Mouse (Mus musculus) stomach, postnatal 0 days (tissue): ENCODE measurements around the gene Nnat. TPM values are rescaled to one million over a fixed set of nuclear protein-coding genes. Genes with fewer than 3 reads are reported as not detected.
A peak's percentile ranks its signal among the peaks of the same experiment; 100 is the strongest.
"Not testable (repeated sequence)": the region's sequence is repeated elsewhere in the genome, so short reads cannot be mapped to it uniquely, and the experiment has no call there.

Source experiments
- ATAC-seq: fragments of 200-750 bp; cut with Nextera tagmentation; 2 replicates; pipeline ENCODE4 v1.8.0; 2017; ENCODE audit not compliant: low FRiP score, low TSS enrichment
- DNase-seq: peaks from one replicate; pipeline ENCODE4 v3.0.0-alpha.2; 2016; ENCODE audit warnings: low spot score
- H3K27ac ChIP-seq: fragments of 300-500 bp; sonication (generic); replicated peaks from 2 replicates; pipeline ENCODE4 v1.5.1; 2014; ENCODE audit warnings: mild to moderate bottlenecking, control low read depth
- H3K27me3 ChIP-seq: fragments of 300-500 bp; sonication (generic); 2 replicates; pipeline ENCODE4 v1.6.1; 2014; ENCODE audit warnings: low read length; ENCODE audit not compliant: control insufficient read depth, insufficient read depth
- H3K36me3 ChIP-seq: fragments of 300-500 bp; sonication (generic); 2 replicates; pipeline ENCODE4 v1.6.1; 2014; ENCODE audit warnings: low read length, mixed read lengths; ENCODE audit not compliant: control insufficient read depth, insufficient read depth
- H3K4me1 ChIP-seq: fragments of 300-500 bp; sonication (generic); replicated peaks from 2 replicates; pipeline ENCODE4 v1.6.1; 2014; ENCODE audit warnings: antibody characterized with exemption; ENCODE audit not compliant: control insufficient read depth, insufficient read depth
- H3K4me2 ChIP-seq: fragments of 300-500 bp; sonication (generic); replicated peaks from 2 replicates; pipeline ENCODE4 v1.6.1; 2014; ENCODE audit warnings: low read depth, mild to moderate bottlenecking, control low read depth, moderate library complexity
- H3K4me3 ChIP-seq: fragments of 300-500 bp; sonication (generic); 2 replicates; pipeline ENCODE4 v1.5.1; 2014; ENCODE audit warnings: low read depth, low read length, control low read depth
- H3K9ac ChIP-seq: fragments of 300-500 bp; sonication (generic); 2 replicates; pipeline ENCODE4 v1.6.1; 2014; ENCODE audit warnings: mild to moderate bottlenecking, low read length, control low read depth, mixed read lengths
- H3K9me3 ChIP-seq: fragments of 300-500 bp; sonication (generic); 2 replicates; pipeline ENCODE4 v1.6.1; 2016; ENCODE audit warnings: low read length; ENCODE audit not compliant: control insufficient read depth
- CTCF ChIP-seq: IDR thresholded peaks from 2 replicates; pipeline ENCODE4 v1.5.1; 2016; ENCODE audit warnings: antibody characterized with exemption, low read depth, mild to moderate bottlenecking, moderate library complexity
- EP300 ChIP-seq: optimal IDR thresholded peaks from 2 replicates; pipeline ENCODE3; 2016; ENCODE audit warnings: antibody characterized with exemption
- WGBS: fragments of 180-500 bp; shearing (Covaris S2); extraction: QIAGEN DNeasy Blood & Tissue Kit; methylation state at CpG from one replicate; pipeline ENCODE4 v1.1.7; 2014; 5-methylcytosine and 5-hydroxymethylcytosine counted together
- polyA plus RNA-seq: library from polyadenylated mRNA; unstranded; fragments of >200 nt; fragmentation: Nextera tagmentation; extraction: Ambion mirVana; gene quantifications from 2 replicates; pipeline ENCODE4 v1.2.1, GENCODE M21; 2015

The Nnat gene
- polyA plus RNA-seq, 1 experiment from 2014 or later, result 150 TPM

- H3K27ac ChIP-seq, result no peak overlapping the region
- H3K4me1 ChIP-seq, result no peaks in the 10 kb centered on the region; the same call in none of the 2 replicates
- no peaks in the 10 kb centered on the region for H3K9me3 ChIP-seq
- no peaks in the 10 kb centered on the region for H3K36me3 ChIP-seq
- WGBS, result 38% methylated on average over 2 of the region's 2 CpGs
- no peak overlapping the region for H3K9ac ChIP-seq
- no peak overlapping the region for H3K4me2 ChIP-seq
- DNase-seq, result no peak
- no peaks in the 10 kb centered on the region for H3K27me3 ChIP-seq
- H3K4me3 ChIP-seq, result no peak overlapping the region
- ATAC-seq, result no peak
- TF ChIP-seq EP300, result no peak
- TF ChIP-seq CTCF, result no peak
These were observed 9.0 kb downstream of the Nnat start for GRCm38 (mm10) chr2:157568881-157569280.

GRCm38 (mm10) chr2:157569796-157570485, 10.1 kb downstream of the Nnat start:
- DNase-seq, result no peak
- Histone ChIP-seq H3K9me3 (no peaks in the 10 kb centered on the region), H3K4me3 (no peak overlapping the region), H3K4me1 (no peaks in the 10 kb centered on the region), H3K4me2 (no peak overlapping the region), H3K36me3 (no peaks in the 10 kb centered on the region), H3K27me3 (no peaks in the 10 kb centered on the region), H3K9ac (no peak overlapping the region), H3K27ac (no peak overlapping the region)
- WGBS, result 62% methylated on average over 9 of the region's 9 CpGs
- ATAC-seq, result no peak
- TF ChIP-seq CTCF, result no peak
- TF ChIP-seq EP300, result no peak

GRCm38 (mm10) chr2:157571224-157571832, 11.4 kb downstream of the Nnat start, which contains the start of gene Blcap:
Blcap (minus strand) TSS chr2:157571274.
- ATAC-seq, result no peak
- H3K27me3 ChIP-seq, result no peaks in the 10 kb centered on the region
- H3K9me3 ChIP-seq, result no peaks in the 10 kb centered on the region
- TF ChIP-seq CTCF, result peak; percentile 93
- TF ChIP-seq EP300, result no peak
- H3K4me2 ChIP-seq, result no peak within 1 kb of the TSS
- H3K27ac ChIP-seq, result no peak within 1 kb of the TSS
- DNase-seq, result peak; percentile 59
- WGBS, result 12% methylated on average over 6 of the region's 6 CpGs
- no peaks in the 10 kb centered on the region for H3K36me3 ChIP-seq
- H3K4me3 ChIP-seq, result no peak within 1 kb of the TSS
- no peaks in the 10 kb centered on the region for H3K4me1 ChIP-seq
- H3K9ac ChIP-seq, result no peak within 1 kb of the TSS

GRCm38 (mm10) chr2:157572786-157573185, 12.9 kb downstream of the Nnat start:
- H3K4me1 ChIP-seq, result no peaks in the 10 kb centered on the region
- no peak overlapping the region for H3K4me3 ChIP-seq
- H3K36me3 ChIP-seq, result no peaks in the 10 kb centered on the region
- H3K27me3 ChIP-seq, result no peaks in the 10 kb centered on the region
- H3K27ac ChIP-seq, result no peak overlapping the region
- no peak overlapping the region for H3K9ac ChIP-seq
- TF ChIP-seq EP300 (no peak), CTCF (no peak)
- ATAC-seq, result no peak
- no peak for DNase-seq
- H3K4me2 ChIP-seq, result no peak overlapping the region
- 41% methylated on average over 2 of the region's 2 CpGs for WGBS
- no peaks in the 10 kb centered on the region for H3K9me3 ChIP-seq

GRCm38 (mm10) chr2:157585351-157585750, 25.5 kb downstream of the Nnat start:
- H3K4me1 ChIP-seq, H3K4me3 ChIP-seq, H3K36me3 ChIP-seq, H3K4me2 ChIP-seq, H3K9me3 ChIP-seq, DNase-seq, ATAC-seq, H3K27me3 ChIP-seq, H3K9ac ChIP-seq, H3K27ac ChIP-seq: not testable (repeated sequence)
- WGBS, result 24% methylated on average over 7 of the region's 7 CpGs

GRCm38 (mm10) chr2:157596876-157597566, 37.1 kb downstream of the Nnat start:
- Histone ChIP-seq H3K9me3 (no peaks in the 10 kb centered on the region), H3K27ac (no peak overlapping the region), H3K4me2 (no peak overlapping the region), H3K4me3 (no peak overlapping the region), H3K36me3 (no peaks in the 10 kb centered on the region), H3K4me1 (no peaks in the 10 kb centered on the region), H3K9ac (no peak overlapping the region), H3K27me3 (no peaks in the 10 kb centered on the region)
- TF ChIP-seq EP300 (no peak), CTCF (no peak)
- DNase-seq (no peak), ATAC-seq (no peak)
- WGBS, result 63% methylated on average over 22 of the region's 22 CpGs
